Mouse (Mus musculus) cerebellum, adult 9-10 months (tissue): ENCODE measurements around the gene Gpr180.

Source experiments
- DNase-seq: peaks from one replicate; pipeline ENCODE4 v3.0.0; 2022

Gene Gpr180

GRCm38 (mm10) chr14:118212188-118212804, 75.3 kb downstream of the Gpr180 start:
- DNase-seq: no peak
